In the genomic region with DNA sequence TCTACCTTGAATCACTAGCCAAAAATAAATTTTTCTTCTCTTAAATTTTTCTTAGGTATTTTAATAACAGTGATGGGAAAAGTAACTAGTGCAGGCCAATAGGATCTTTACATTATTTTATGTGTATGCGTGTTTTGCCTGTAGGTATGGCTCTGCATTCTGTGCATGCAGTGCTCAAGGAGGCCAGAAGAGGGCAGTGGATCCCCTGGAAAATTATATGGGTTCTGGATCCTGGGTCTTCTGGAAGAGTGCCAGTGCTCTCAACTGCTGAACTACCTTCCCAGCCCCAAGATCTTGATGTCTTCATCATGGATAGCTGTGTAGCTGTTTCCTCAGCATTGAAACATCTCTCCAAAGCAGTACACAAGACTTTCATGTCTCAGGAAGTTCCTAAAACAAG, we compare ENCODE assay signal across 17 mouse cellular contexts. TPM values are rescaled to one million over a fixed set of nuclear protein-coding genes. Genes with fewer than 3 reads are reported as not detected.
DNase-seq lines count a peak whose midpoint lies in the region; ATAC-seq and TF ChIP-seq lines count a peak whose summit lies in the region.
"Had no signal": no experiment of that assay in that cellular context is flagged by ENCODE, and none has a peak within 500 bp of the region (broad histone marks: within the 10 kb centered on the region; RNA-seq: fewer than 3 reads in every experiment).

No protein-coding gene starts in this region.

- H3K27ac ChIP-seq in thymus, adult 2 months (ENCODE audit: control insufficient read depth, insufficient read depth, low read length): no peak overlapping the region
- H3K27ac ChIP-seq: embryonic facial prominence, embryonic 15.5 days; heart, embryonic 10.5 days; hindbrain, embryonic 14.5 days; lung, embryonic 15.5 days had no signal

- TF ChIP-seq POLR2A in thymus, adult 2 months (IDR thresholded peaks at IDR 0.05; ENCODE audit: control insufficient read depth, extremely low read depth, insufficient read depth, low read length, poor library complexity): no peak

- no peak overlapping the region for H3K4me3 ChIP-seq in thymus, adult 2 months (ENCODE audit: control insufficient read depth, insufficient read depth, low read length)
- H3K4me3 ChIP-seq: embryonic facial prominence, embryonic 15.5 days; heart, embryonic 10.5 days; lung, embryonic 15.5 days had no signal

- no peaks in the 10 kb centered on the region for H3K36me3 ChIP-seq in thymus, adult 2 months (ENCODE audit: control insufficient read depth, insufficient read depth, low read length)
- H3K36me3 ChIP-seq: embryonic facial prominence, embryonic 15.5 days; heart, embryonic 10.5 days; lung, embryonic 15.5 days had no signal

- H3K27me3 ChIP-seq in thymus, adult 2 months (ENCODE audit: control insufficient read depth, insufficient read depth, low read length): no peaks in the 10 kb centered on the region
- H3K27me3 ChIP-seq: embryonic facial prominence, embryonic 15.5 days; lung, embryonic 15.5 days had no signal

- peak; percentile 33 to 41 for DNase-seq in kidney, postnatal 4 days
- DNase-seq in kidney, postnatal 10 days: no peak
- peak; percentile 31 for DNase-seq in thymus, postnatal 14 days
- no peak for DNase-seq in thymus, adult 2 months
- DNase-seq in R1 (ENCODE audit: low read depth, low spot score) (peak; percentile 53), MN1 (ENCODE audit: low spot score) (no peak)
- DNase-seq: cerebellum, postnatal 14 days; midbrain, embryonic 14.5 days had no signal

- no peak for ATAC-seq in erythroblast, adult 5-6 weeks (replicated peaks; ENCODE audit: low FRiP score, poor library complexity, severe bottlenecking)

- TF ChIP-seq CTCF in thymus, adult 2 months (IDR thresholded peaks at IDR 0.05; ENCODE audit: borderline replicate concordance, control insufficient read depth, extremely low read depth, insufficient read depth, low read length, poor library complexity): no peak

- 98% methylated on average over 1 of the region's 1 CpGs for WGBS in thymus, adult 2 months

- peaks cover 15% of the 10 kb centered on the region for H3K4me1 ChIP-seq in thymus, adult 2 months (replicated peaks; ENCODE audit: control insufficient read depth, insufficient read depth, low read length)

RNA-seq across cellular contexts. Expression of gene S100a2, which starts 7.9 kb away (rescaled TPM):
- polyA plus RNA-seq in thymus, adult 2 months (2012; rRNA removed): not detected in 2 replicates
- total RNA-seq in erythroblast, adult 5-6 weeks (2015; ENCODE audit: low replicate concordance): not detected in 2 replicates
- total RNA-seq in erythroblast, adult 5-6 weeks (2017; ENCODE audit: low replicate concordance): not detected in 2 replicates
- total RNA-seq: left cerebral cortex, postnatal 25 days had no signal
- polyA plus RNA-seq: embryonic facial prominence, embryonic 15.5 days; heart, embryonic 10.5 days; hindbrain, embryonic 14.5 days; large intestine, adult 2 months; lung, embryonic 15.5 days; midbrain, embryonic 14.5 days; neural tube, embryonic 14.5 days; urinary bladder, adult 2 months had no signal

RNA-seq across cellular contexts. Expression of gene Gm42674, which starts 19.5 kb away (rescaled TPM):
- not detected in 2 replicates for polyA plus RNA-seq in thymus, adult 2 months (2012; rRNA removed)
- total RNA-seq in erythroblast, adult 5-6 weeks (2015; ENCODE audit: low replicate concordance): not detected in 2 replicates
- not detected in 2 replicates for total RNA-seq in erythroblast, adult 5-6 weeks (2017; ENCODE audit: low replicate concordance)
- total RNA-seq: left cerebral cortex, postnatal 25 days had no signal
- polyA plus RNA-seq: embryonic facial prominence, embryonic 15.5 days; heart, embryonic 10.5 days; hindbrain, embryonic 14.5 days; large intestine, adult 2 months; lung, embryonic 15.5 days; midbrain, embryonic 14.5 days; neural tube, embryonic 14.5 days had no signal

RNA-seq across cellular contexts. Expression of gene S100a4, which starts 21.4 kb away (rescaled TPM):
- 31.0 and 51.8 TPM in 2 replicates for polyA plus RNA-seq in thymus, adult 2 months (2012; rRNA removed)
- total RNA-seq in erythroblast, adult 5-6 weeks (2015; ENCODE audit: low replicate concordance): 64.0 and 136 TPM in 2 replicates
- total RNA-seq in erythroblast, adult 5-6 weeks (2017; ENCODE audit: low replicate concordance): 89.5 and 104 TPM in 2 replicates
- polyA plus RNA-seq: neural tube, embryonic 14.5 days had no signal

RNA-seq across cellular contexts. Expression of gene S100a3, which starts 21.8 kb away (rescaled TPM):
- polyA plus RNA-seq in thymus, adult 2 months (2012; rRNA removed): 7.4 and 14.0 TPM in 2 replicates
- 2.5 TPM in 1 of 2 replicates, not detected in the other for total RNA-seq in erythroblast, adult 5-6 weeks (2015; ENCODE audit: low replicate concordance)
- not detected in 2 replicates for total RNA-seq in erythroblast, adult 5-6 weeks (2017; ENCODE audit: low replicate concordance)
- polyA plus RNA-seq: midbrain, embryonic 14.5 days had no signal

RNA-seq across cellular contexts. Expression of gene S100a5, which starts 26.2 kb away (rescaled TPM):
- not detected in 2 replicates for polyA plus RNA-seq in thymus, adult 2 months (2012; rRNA removed)
- not detected in 2 replicates for total RNA-seq in erythroblast, adult 5-6 weeks (2015; ENCODE audit: low replicate concordance)
- not detected in 2 replicates for total RNA-seq in erythroblast, adult 5-6 weeks (2017; ENCODE audit: low replicate concordance)
- total RNA-seq: left cerebral cortex, postnatal 25 days had no signal
- polyA plus RNA-seq: heart, embryonic 10.5 days; hindbrain, embryonic 14.5 days; large intestine, adult 2 months; lung, embryonic 15.5 days; midbrain, embryonic 14.5 days; neural tube, embryonic 14.5 days had no signal

Comparison
In these comparisons a context has a peak if more than half of its experiments do, and no peak if none do; other contexts are left out.
1. DNase-seq: peak in kidney, postnatal 4 days (2 of 2), thymus, postnatal 14 days (single experiment) and R1 (single experiment); none in kidney, postnatal 10 days (single experiment), thymus, adult 2 months (single experiment) and MN1 (single experiment).